Mouse (Mus musculus): ENCODE data around the gene Pak1.

DNA sequence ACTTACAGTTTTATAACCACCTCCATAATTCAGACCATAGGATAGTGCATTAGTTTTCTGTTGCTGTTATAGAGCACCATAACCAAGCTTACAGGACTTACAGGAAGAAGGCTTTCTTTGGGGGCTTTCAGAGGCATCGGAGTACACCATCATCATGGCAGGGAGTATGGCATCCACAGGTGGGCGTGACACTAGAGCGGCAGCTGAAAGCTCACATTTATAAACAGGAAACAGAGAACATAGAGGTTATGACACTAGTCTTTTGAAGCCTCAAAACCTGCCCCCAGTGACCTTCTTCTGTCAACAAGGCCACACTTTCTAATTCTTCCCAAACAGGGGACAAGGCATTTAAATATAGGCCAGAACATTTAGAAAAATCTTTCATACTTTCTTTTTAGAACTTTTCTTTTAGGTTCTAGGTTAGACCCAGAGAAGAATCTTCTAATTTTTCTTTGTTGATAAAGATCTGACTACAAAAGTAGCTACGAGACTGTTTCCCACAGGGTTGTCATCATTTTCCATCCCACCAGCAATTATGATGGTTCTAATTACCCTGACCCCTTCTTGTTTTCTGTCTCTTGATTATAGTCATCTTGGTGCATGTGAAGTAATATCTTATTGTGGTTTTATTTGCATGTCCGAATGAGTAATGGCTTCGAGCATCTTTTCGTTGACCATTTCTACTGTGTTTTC, 89.7 kb downstream of the Pak1 start:
- TF ChIP-seq CTCF (IDR thresholded peaks at IDR 0.05; ENCODE audit: low read depth): no peak
- TF ChIP-seq EP300 (IDR thresholded peaks at IDR 0.05; ENCODE audit: low read depth): no peak

Measured in liver, embryonic 14.5 days (tissue).